Mouse (Mus musculus): ENCODE measurements around the gene Cartpt. TPM values are rescaled to one million over a fixed set of nuclear protein-coding genes. Genes with fewer than 3 reads are reported as not detected.

The Cartpt gene
- polyA plus RNA-seq, 2 experiments = not detected

DNA sequence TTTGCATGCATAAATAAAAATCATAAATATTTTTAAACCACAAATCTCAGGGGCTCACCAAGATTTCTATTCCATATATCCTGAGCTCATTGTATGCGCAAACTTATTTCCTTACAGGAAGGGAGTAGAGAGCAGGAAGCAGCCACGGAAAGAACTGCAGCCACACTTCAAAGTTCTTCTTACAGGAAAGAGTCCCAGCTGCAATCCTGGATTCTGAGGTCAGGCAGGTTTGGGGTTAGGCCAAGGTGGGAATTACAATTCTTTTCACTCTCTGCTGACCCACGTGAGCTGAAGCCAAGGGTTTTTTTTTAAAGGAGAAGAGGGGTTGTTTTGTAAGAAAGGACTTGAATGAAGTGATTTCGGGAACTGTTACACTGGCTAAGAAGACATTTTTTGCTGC is 49.9 kb downstream of the Cartpt start:
- Histone ChIP-seq H3K9me3 (ENCODE audit: control insufficient read depth, low read length) (no peaks in the 10 kb centered on the region), H3K4me2 (ENCODE audit: low read depth) (no peak overlapping the region), H3K4me1 (replicated peaks; ENCODE audit: control insufficient read depth in 2 of 2, insufficient read depth in 2 of 2, low read length in 1 of 2) (no peaks in the 10 kb centered on the region), H3K27ac (no peak overlapping the region), H3K9ac (replicated peaks) (no peak overlapping the region), H3K27me3 (ENCODE audit: control insufficient read depth, insufficient read depth, low read length) (no peaks in the 10 kb centered on the region; the same call in 1 of the 2 replicates), H3K36me3 (replicated peaks; ENCODE audit: control insufficient read depth, insufficient read depth, low read depth) (no peaks in the 10 kb centered on the region), H3K4me3 (ENCODE audit: insufficient read depth in 1 of 2, low read depth in 2 of 2, low read length in 2 of 2) (no peak overlapping the region)
- 17% methylated on average over 4 of the region's 4 CpGs for WGBS (ENCODE audit: insufficient replicate concordance)
- DNase-seq (ENCODE audit: low read depth in 3 of 3, low spot score in 3 of 3) (no peak), ATAC-seq (ENCODE audit: insufficient read depth) (no peak)
- TF ChIP-seq EP300 (IDR thresholded peaks at IDR 0.05; ENCODE audit: low read depth) = no peak
- no peak for TF ChIP-seq CTCF (IDR thresholded peaks at IDR 0.05; ENCODE audit: low read depth)

- Histone ChIP-seq H3K27me3 (ENCODE audit: control insufficient read depth, insufficient read depth, low read length) (no peaks in the 10 kb centered on the region; the same call in 1 of the 2 replicates), H3K27ac (no peak overlapping the region), H3K9me3 (ENCODE audit: control insufficient read depth, low read length) (no peaks in the 10 kb centered on the region), H3K9ac (replicated peaks) (no peak overlapping the region), H3K4me3 (ENCODE audit: insufficient read depth in 1 of 2, low read depth in 2 of 2, low read length in 2 of 2) (no peak overlapping the region), H3K4me2 (ENCODE audit: low read depth) (no peak overlapping the region), H3K36me3 (replicated peaks; ENCODE audit: control insufficient read depth, insufficient read depth, low read depth) (no peaks in the 10 kb centered on the region), H3K4me1 (replicated peaks; ENCODE audit: control insufficient read depth in 2 of 2, insufficient read depth in 2 of 2, low read length in 1 of 2) (no peaks in the 10 kb centered on the region)
- ATAC-seq (ENCODE audit: insufficient read depth) = no peak
- DNase-seq (ENCODE audit: low read depth in 3 of 3, low spot score in 3 of 3) = no peak
- 27% methylated on average over 15 of the region's 15 CpGs for WGBS (ENCODE audit: insufficient replicate concordance)
- TF ChIP-seq EP300 (IDR thresholded peaks at IDR 0.05; ENCODE audit: low read depth) (no peak), CTCF (IDR thresholded peaks at IDR 0.05; ENCODE audit: low read depth) (peak; percentile 36; the same call in 1 of the 2 replicates)
Observed at GRCm38 (mm10) chr13:99849597-99849996, 51.3 kb downstream of the Cartpt start.

Other genes with a start within 250 kb of the Cartpt start
- gene Mccc2, start 114.5 kb upstream of the Cartpt start, polyA plus RNA-seq (2012; rRNA removed) = 5.4 and 6.9 TPM in 2 replicates
- 14.7 and 17.6 TPM in 2 replicates for gene Mccc2, start 114.5 kb upstream of the Cartpt start, polyA plus RNA-seq (2014; fragmentation: Nextera tagmentation; extraction: Ambion mirVana)
- gene Bdp1, start 203.0 kb upstream of the Cartpt start, polyA plus RNA-seq (2012; rRNA removed) = 3.4 and 5.4 TPM in 2 replicates
- 7.8 and 8.7 TPM in 2 replicates for gene Bdp1, start 203.0 kb upstream of the Cartpt start, polyA plus RNA-seq (2014; fragmentation: Nextera tagmentation; extraction: Ambion mirVana)
- 4.3 and 8.9 TPM in 2 replicates for gene Serf1, start 206.9 kb upstream of the Cartpt start, polyA plus RNA-seq (2012; rRNA removed)
- gene Serf1, start 206.9 kb upstream of the Cartpt start, polyA plus RNA-seq (2014; fragmentation: Nextera tagmentation; extraction: Ambion mirVana) = 20.2 and 21.7 TPM in 2 replicates
- gene Smn1, start 223.8 kb upstream of the Cartpt start, polyA plus RNA-seq (2012; rRNA removed) = 17.4 and 26.2 TPM in 2 replicates
- 22.8 and 23.5 TPM in 2 replicates for gene Smn1, start 223.8 kb upstream of the Cartpt start, polyA plus RNA-seq (2014; fragmentation: Nextera tagmentation; extraction: Ambion mirVana)